In genomic region chr4:48771836-48772235, GRCm38 (mm10) we compare ENCODE assay signal across 13 mouse cellular contexts.
DNase-seq lines count a peak whose midpoint lies in the region; ATAC-seq lines count a peak whose summit lies in the region.
"Had no signal": no experiment of that assay in that cellular context is flagged by ENCODE, and none has a peak within 500 bp of the region (broad histone marks: within the 10 kb centered on the region; RNA-seq: fewer than 3 reads in every experiment).

No protein-coding gene starts in this region.

- 67% methylated on average over 8 of the region's 8 CpGs for WGBS in embryonic facial prominence, embryonic 13.5 days
- 69% methylated on average over 8 of the region's 8 CpGs for WGBS in embryonic facial prominence, embryonic 10.5 days
- WGBS in hindbrain, embryonic 14.5 days: 66% methylated on average over 8 of the region's 8 CpGs
- WGBS in hindbrain, embryonic 16.5 days: 63% methylated on average over 8 of the region's 8 CpGs
- 59% methylated on average over 8 of the region's 8 CpGs for WGBS in midbrain, embryonic 14.5 days
- 61% methylated on average over 8 of the region's 8 CpGs for WGBS in midbrain, embryonic 10.5 days
- 72% methylated on average over 8 of the region's 8 CpGs for WGBS in embryonic facial prominence, embryonic 14.5 days

- H3K27ac ChIP-seq in embryonic facial prominence, embryonic 13.5 days: peak overlapping the region; percentile 39; the same call in 1 of the 2 replicates
- H3K27ac ChIP-seq in embryonic facial prominence, embryonic 10.5 days (replicated peaks): no peak overlapping the region
- H3K27ac ChIP-seq in hindbrain, embryonic 14.5 days: peak overlapping the region; percentile 57; the same call in 1 of the 2 replicates
- H3K27ac ChIP-seq in hindbrain, embryonic 16.5 days (ENCODE audit: low read depth, low read length): no peak overlapping the region
- H3K27ac ChIP-seq in midbrain, embryonic 14.5 days (replicated peaks; ENCODE audit: low read depth, low read length): 0 out of 2 replicates have a peak overlapping the region, but pooled peaks have one; percentile 65
- H3K27ac ChIP-seq in midbrain, embryonic 10.5 days (replicated peaks): no peak overlapping the region
- H3K27ac ChIP-seq in embryonic facial prominence, embryonic 14.5 days (replicated peaks; ENCODE audit: low read depth, low read length): 0 out of 2 replicates have a peak overlapping the region, but pooled peaks have one; percentile 52
- H3K27ac ChIP-seq: liver, embryonic 15.5 days; neural tube, embryonic 12.5 days had no signal

- H3K9me3 ChIP-seq in embryonic facial prominence, embryonic 13.5 days: no peaks in the 10 kb centered on the region
- H3K9me3 ChIP-seq in embryonic facial prominence, embryonic 10.5 days: no peaks in the 10 kb centered on the region
- H3K9me3 ChIP-seq in hindbrain, embryonic 14.5 days (ENCODE audit: control insufficient read depth, low read length): no peaks in the 10 kb centered on the region
- no peaks in the 10 kb centered on the region for H3K9me3 ChIP-seq in hindbrain, embryonic 16.5 days (ENCODE audit: control insufficient read depth, low read length)
- H3K9me3 ChIP-seq in midbrain, embryonic 14.5 days (ENCODE audit: control insufficient read depth, low read length): no peaks in the 10 kb centered on the region
- no peaks in the 10 kb centered on the region for H3K9me3 ChIP-seq in midbrain, embryonic 10.5 days (replicated peaks)
- no peaks in the 10 kb centered on the region for H3K9me3 ChIP-seq in embryonic facial prominence, embryonic 14.5 days (ENCODE audit: control insufficient read depth, low read length)
- H3K9me3 ChIP-seq: liver, embryonic 15.5 days; neural tube, embryonic 12.5 days had no signal

- H3K9ac ChIP-seq in embryonic facial prominence, embryonic 13.5 days: no peak overlapping the region
- H3K9ac ChIP-seq in hindbrain, embryonic 14.5 days: no peak overlapping the region
- no peak overlapping the region for H3K9ac ChIP-seq in hindbrain, embryonic 16.5 days (ENCODE audit: low read depth, low read length)
- H3K9ac ChIP-seq in midbrain, embryonic 14.5 days (replicated peaks; ENCODE audit: low read length): no peak overlapping the region
- no peak overlapping the region for H3K9ac ChIP-seq in embryonic facial prominence, embryonic 14.5 days (ENCODE audit: low read depth, low read length)
- H3K9ac ChIP-seq: liver, embryonic 15.5 days; neural tube, embryonic 12.5 days had no signal

- H3K4me3 ChIP-seq in embryonic facial prominence, embryonic 13.5 days: no peak overlapping the region
- no peak overlapping the region for H3K4me3 ChIP-seq in embryonic facial prominence, embryonic 10.5 days
- no peak overlapping the region for H3K4me3 ChIP-seq in hindbrain, embryonic 14.5 days (replicated peaks; ENCODE audit: low read length)
- no peak overlapping the region for H3K4me3 ChIP-seq in hindbrain, embryonic 16.5 days (ENCODE audit: low read length)
- H3K4me3 ChIP-seq in midbrain, embryonic 14.5 days (replicated peaks; ENCODE audit: low read depth, low read length): no peak overlapping the region
- no peak overlapping the region for H3K4me3 ChIP-seq in midbrain, embryonic 10.5 days
- H3K4me3 ChIP-seq in embryonic facial prominence, embryonic 14.5 days (ENCODE audit: low read depth, low read length): no peak overlapping the region
- H3K4me3 ChIP-seq: liver, embryonic 15.5 days; neural tube, embryonic 12.5 days had no signal

- H3K4me2 ChIP-seq in embryonic facial prominence, embryonic 13.5 days: no peak overlapping the region
- no peak overlapping the region for H3K4me2 ChIP-seq in hindbrain, embryonic 14.5 days (replicated peaks)
- no peak overlapping the region for H3K4me2 ChIP-seq in hindbrain, embryonic 16.5 days (ENCODE audit: low read length)
- H3K4me2 ChIP-seq in midbrain, embryonic 14.5 days (ENCODE audit: low read length): no peak overlapping the region
- H3K4me2 ChIP-seq in embryonic facial prominence, embryonic 14.5 days (ENCODE audit: low read depth, low read length): no peak overlapping the region
- H3K4me2 ChIP-seq: liver, embryonic 15.5 days; neural tube, embryonic 12.5 days had no signal

- no peak for ATAC-seq in embryonic facial prominence, embryonic 13.5 days (ENCODE audit: insufficient number of reproducible peaks, insufficient read depth, low FRiP score, low TSS enrichment, low read depth)
- no peak for ATAC-seq in hindbrain, embryonic 14.5 days (ENCODE audit: low FRiP score)
- ATAC-seq in hindbrain, embryonic 16.5 days: no peak
- ATAC-seq in midbrain, embryonic 14.5 days (ENCODE audit: low FRiP score, low TSS enrichment): no peak
- ATAC-seq in embryonic facial prominence, embryonic 14.5 days (ENCODE audit: low read depth): no peak
- ATAC-seq: activated CD4-positive, CD25-positive, alpha-beta regulatory T cell, adult 4 months; inflammation-experienced regulatory T-cells, adult 6 months had no signal

- H3K27me3 ChIP-seq in embryonic facial prominence, embryonic 13.5 days: no peaks in the 10 kb centered on the region
- no peaks in the 10 kb centered on the region for H3K27me3 ChIP-seq in embryonic facial prominence, embryonic 10.5 days (replicated peaks; ENCODE audit: low read depth, poor library complexity, severe bottlenecking)
- H3K27me3 ChIP-seq in hindbrain, embryonic 14.5 days (ENCODE audit: control insufficient read depth, insufficient read depth, low read length): no peaks in the 10 kb centered on the region
- H3K27me3 ChIP-seq in hindbrain, embryonic 16.5 days (replicated peaks; ENCODE audit: control insufficient read depth, insufficient read depth, low read length): no peaks in the 10 kb centered on the region
- H3K27me3 ChIP-seq in midbrain, embryonic 14.5 days (ENCODE audit: control insufficient read depth, insufficient read depth, low read length): no peaks in the 10 kb centered on the region
- no peaks in the 10 kb centered on the region for H3K27me3 ChIP-seq in midbrain, embryonic 10.5 days (ENCODE audit: low read depth, poor library complexity, severe bottlenecking)
- H3K27me3 ChIP-seq in embryonic facial prominence, embryonic 14.5 days (replicated peaks; ENCODE audit: control insufficient read depth, insufficient read depth, low read length): no peaks in the 10 kb centered on the region
- H3K27me3 ChIP-seq: liver, embryonic 15.5 days; neural tube, embryonic 12.5 days had no signal

- peaks cover 7% of the 10 kb centered on the region; the same call in 1 of the 2 replicates for H3K4me1 ChIP-seq in embryonic facial prominence, embryonic 13.5 days
- no peaks in the 10 kb centered on the region for H3K4me1 ChIP-seq in embryonic facial prominence, embryonic 10.5 days
- H3K4me1 ChIP-seq in hindbrain, embryonic 14.5 days (replicated peaks; ENCODE audit: control insufficient read depth, insufficient read depth, low read length): peaks cover 6% of the 10 kb centered on the region; the same call in 1 of the 2 replicates
- H3K4me1 ChIP-seq in hindbrain, embryonic 16.5 days (ENCODE audit: control insufficient read depth, insufficient read depth, low read depth, low read length): peaks cover 3% of the 10 kb centered on the region; the same call in 1 of the 2 replicates
- no peaks in the 10 kb centered on the region for H3K4me1 ChIP-seq in midbrain, embryonic 14.5 days (ENCODE audit: control insufficient read depth, insufficient read depth, low read length)
- H3K4me1 ChIP-seq in midbrain, embryonic 10.5 days: no peaks in the 10 kb centered on the region
- no peaks in the 10 kb centered on the region for H3K4me1 ChIP-seq in embryonic facial prominence, embryonic 14.5 days (ENCODE audit: control insufficient read depth, insufficient read depth, low read length)
- H3K4me1 ChIP-seq: liver, embryonic 15.5 days; neural tube, embryonic 12.5 days had no signal

- no peak for DNase-seq in embryonic facial prominence, embryonic 10.5 days (ENCODE audit: low spot score)
- no peak for DNase-seq in hindbrain, embryonic 14.5 days (ENCODE audit: low spot score)
- DNase-seq in midbrain, embryonic 14.5 days: peak; percentile 44
- DNase-seq in midbrain, embryonic 10.5 days (ENCODE audit: low spot score): no peak
- DNase-seq in embryonic facial prominence, embryonic 14.5 days (ENCODE audit: low spot score): no peak
- DNase-seq in urinary bladder, postnatal 14 days (ENCODE audit: low spot score): no peak
- DNase-seq: adrenal gland, postnatal 25 days had no signal

- no peaks in the 10 kb centered on the region for H3K36me3 ChIP-seq in embryonic facial prominence, embryonic 13.5 days
- no peaks in the 10 kb centered on the region for H3K36me3 ChIP-seq in embryonic facial prominence, embryonic 10.5 days (replicated peaks)
- no peaks in the 10 kb centered on the region for H3K36me3 ChIP-seq in hindbrain, embryonic 14.5 days (replicated peaks; ENCODE audit: control insufficient read depth, insufficient read depth)
- H3K36me3 ChIP-seq in hindbrain, embryonic 16.5 days (ENCODE audit: control insufficient read depth, insufficient read depth, low read length): no peaks in the 10 kb centered on the region
- no peaks in the 10 kb centered on the region for H3K36me3 ChIP-seq in midbrain, embryonic 14.5 days (ENCODE audit: control insufficient read depth, insufficient read depth, low read length)
- H3K36me3 ChIP-seq in midbrain, embryonic 10.5 days: no peaks in the 10 kb centered on the region
- no peaks in the 10 kb centered on the region for H3K36me3 ChIP-seq in embryonic facial prominence, embryonic 14.5 days (ENCODE audit: control insufficient read depth, insufficient read depth, low read length)
- H3K36me3 ChIP-seq: liver, embryonic 15.5 days; neural tube, embryonic 12.5 days had no signal

Comparison
In these comparisons a context has a peak if more than half of its experiments do, and no peak if none do; other contexts are left out.
1. H3K27ac ChIP-seq: peak in embryonic facial prominence, embryonic 13.5 days (single experiment), hindbrain, embryonic 14.5 days (single experiment), midbrain, embryonic 14.5 days (single experiment) and embryonic facial prominence, embryonic 14.5 days (single experiment); none in embryonic facial prominence, embryonic 10.5 days (single experiment), hindbrain, embryonic 16.5 days (single experiment) and midbrain, embryonic 10.5 days (single experiment).